ENCODE assay signal across 11 mouse cellular contexts in genomic region chr14:56579011-56579410, GRCm38 (mm10).
"Had no signal": no experiment of that assay in that cellular context is flagged by ENCODE, and none has a peak within 500 bp of the region (broad histone marks: within the 10 kb centered on the region; RNA-seq: fewer than 3 reads in every experiment).

No protein-coding gene starts in this region.

- H3K4me3 ChIP-seq: layer of hippocampus, adult 2 months; limb, embryonic 15.5 days; liver, embryonic 12.5 days; neural tube, embryonic 15.5 days had no signal

- H3K9me3 ChIP-seq: limb, embryonic 15.5 days; liver, embryonic 12.5 days; neural tube, embryonic 15.5 days had no signal

- H3K9ac ChIP-seq: limb, embryonic 15.5 days; liver, embryonic 12.5 days; lung, embryonic 14.5 days; neural tube, embryonic 15.5 days had no signal

- H3K36me3 ChIP-seq: limb, embryonic 15.5 days; liver, embryonic 12.5 days; neural tube, embryonic 15.5 days had no signal

- DNase-seq: kidney, adult 2 months; lung, embryonic 14.5 days; lung, postnatal 14 days; right cerebral cortex, adult 18-20 months; right cerebral cortex, postnatal 25 days; thymus, postnatal 36 days had no signal

- H3K27me3 ChIP-seq: limb, embryonic 15.5 days; liver, embryonic 12.5 days; neural tube, embryonic 15.5 days had no signal

- H3K27ac ChIP-seq: layer of hippocampus, adult 2 months; limb, embryonic 15.5 days; liver, embryonic 12.5 days; neural tube, embryonic 15.5 days had no signal

- H3K4me2 ChIP-seq: limb, embryonic 15.5 days; liver, embryonic 12.5 days; lung, embryonic 14.5 days; midbrain, embryonic 11.5 days; neural tube, embryonic 15.5 days had no signal

- ATAC-seq: liver, embryonic 12.5 days had no signal
